Mouse (Mus musculus) heart, postnatal 0 days (tissue): ENCODE measurements around the gene Fgb.
A peak's percentile ranks its signal among the peaks of the same experiment; 100 is the strongest.

Experiments
- CTCF ChIP-seq: IDR thresholded peaks from 2 replicates; pipeline ENCODE4 v1.5.1; 2016; ENCODE audit warnings: antibody characterized with exemption, control low read depth, low read depth
- EP300 ChIP-seq: IDR thresholded peaks from 2 replicates; pipeline ENCODE4 v1.6.1; 2016; ENCODE audit warnings: antibody characterized with exemption, low read depth

GRCm38 (mm10) chr3:83002191-83002590, 47.5 kb downstream of the Fgb start:
- TF ChIP-seq CTCF: peak; percentile 71
- TF ChIP-seq EP300: no peak
